Comparison of ENCODE assay signal across 24 mouse cellular contexts in genomic region chr3:127817120-127817683, GRCm38 (mm10). TPM values are rescaled to one million over a fixed set of nuclear protein-coding genes. Genes with fewer than 3 reads are reported as not detected.
DNase-seq lines count a peak whose midpoint lies in the region; ATAC-seq and TF ChIP-seq lines count a peak whose summit lies in the region.
"Had no signal": no experiment of that assay in that cellular context is flagged by ENCODE, and none has a peak within 500 bp of the region (broad histone marks: within the 10 kb centered on the region; RNA-seq: fewer than 3 reads in every experiment).

No protein-coding gene starts in this region.

- ATAC-seq in kidney, embryonic 14.5 days (ENCODE audit: low FRiP score, low TSS enrichment) = peak; percentile 57; the same call in 1 of the 2 replicates
- peak; percentile 64; the same call in 1 of the 2 replicates for ATAC-seq in embryonic facial prominence, embryonic 12.5 days (ENCODE audit: insufficient number of reproducible peaks, insufficient read depth, low FRiP score, low TSS enrichment)
- 0 out of 2 replicates have a peak, but pooled peaks have one; percentile 54 for ATAC-seq in limb, embryonic 12.5 days (ENCODE audit: insufficient number of reproducible peaks, insufficient read depth, low FRiP score, low TSS enrichment, low read depth)
- no peak for ATAC-seq in CD4-positive, CD25-positive, alpha-beta regulatory T cell, adult 4 months
- ATAC-seq: forebrain, embryonic 16.5 days; intestine, embryonic 16.5 days had no signal

- DNase-seq in gastrocnemius, adult 18-20 months (ENCODE audit: low spot score) = peak; percentile 43
- no peak for DNase-seq in gastrocnemius, postnatal 4 days (ENCODE audit: low spot score in 2 of 2)
- DNase-seq in kidney, adult 2 months = no peak
- no peak for DNase-seq in B cell, adult 2 months
- DNase-seq: adrenal gland, adult 8-10 months; adrenal gland, postnatal 36 days; cerebellum, adult 2 months; cerebellum, postnatal 10 days; gastrocnemius, postnatal 10 days; heart, adult 2 months; heart, postnatal 14 days had no signal

- no peak for TF ChIP-seq CTCF in kidney, adult 2 months (conservative IDR thresholded peaks at IDR 0.05; ENCODE audit: insufficient read depth, insufficient read length, low read depth, low read length)

- H3K4me3 ChIP-seq in kidney, embryonic 14.5 days (ENCODE audit: low read length) = no peak overlapping the region
- no peak overlapping the region for H3K4me3 ChIP-seq in kidney, adult 2 months (ENCODE audit: insufficient read depth, low read depth, low read length)
- no peak overlapping the region for H3K4me3 ChIP-seq in embryonic facial prominence, embryonic 12.5 days
- no peak overlapping the region for H3K4me3 ChIP-seq in limb, embryonic 12.5 days (replicated peaks)
- H3K4me3 ChIP-seq: embryonic facial prominence, embryonic 13.5 days; forebrain, embryonic 12.5 days; heart, adult 2 months; heart, embryonic 15.5 days; hindbrain, embryonic 10.5 days; hindbrain, embryonic 15.5 days had no signal

- no peaks in the 10 kb centered on the region for H3K27me3 ChIP-seq in kidney, embryonic 14.5 days (ENCODE audit: control insufficient read depth, insufficient read depth, low read length)
- no peaks in the 10 kb centered on the region for H3K27me3 ChIP-seq in kidney, adult 2 months (replicated peaks; ENCODE audit: control insufficient read depth, insufficient read depth, low read length)
- no peaks in the 10 kb centered on the region for H3K27me3 ChIP-seq in embryonic facial prominence, embryonic 12.5 days
- no peaks in the 10 kb centered on the region for H3K27me3 ChIP-seq in limb, embryonic 12.5 days
- H3K27me3 ChIP-seq: embryonic facial prominence, embryonic 13.5 days; forebrain, embryonic 12.5 days; heart, embryonic 15.5 days; hindbrain, embryonic 15.5 days had no signal

- H3K36me3 ChIP-seq in kidney, embryonic 14.5 days (ENCODE audit: control insufficient read depth, insufficient read depth, low read length) = peaks cover 35% of the 10 kb centered on the region
- H3K36me3 ChIP-seq in kidney, adult 2 months (ENCODE audit: control insufficient read depth, insufficient read depth, low read length) = no peaks in the 10 kb centered on the region; the same call in 1 of the 2 replicates
- H3K36me3 ChIP-seq in embryonic facial prominence, embryonic 12.5 days = peaks cover 28% of the 10 kb centered on the region
- peaks cover 43% of the 10 kb centered on the region for H3K36me3 ChIP-seq in limb, embryonic 12.5 days

- H3K9ac ChIP-seq in kidney, embryonic 14.5 days (ENCODE audit: low read depth, low read length) = no peak overlapping the region
- H3K9ac ChIP-seq in embryonic facial prominence, embryonic 12.5 days = no peak overlapping the region
- no peak overlapping the region for H3K9ac ChIP-seq in limb, embryonic 12.5 days (replicated peaks)
- H3K9ac ChIP-seq: embryonic facial prominence, embryonic 13.5 days; forebrain, embryonic 12.5 days; heart, embryonic 15.5 days; hindbrain, embryonic 15.5 days had no signal

- TF ChIP-seq POLR2A in kidney, adult 2 months (IDR thresholded peaks at IDR 0.05; ENCODE audit: low read depth, low read length) = no peak

- H3K9me3 ChIP-seq in kidney, embryonic 14.5 days (ENCODE audit: control insufficient read depth, low read length) = no peaks in the 10 kb centered on the region
- no peaks in the 10 kb centered on the region for H3K9me3 ChIP-seq in embryonic facial prominence, embryonic 12.5 days
- H3K9me3 ChIP-seq in limb, embryonic 12.5 days = no peaks in the 10 kb centered on the region
- H3K9me3 ChIP-seq: embryonic facial prominence, embryonic 13.5 days; forebrain, embryonic 12.5 days; G1E; heart, embryonic 15.5 days; hindbrain, embryonic 10.5 days; hindbrain, embryonic 15.5 days had no signal

- no peaks in the 10 kb centered on the region for H3K4me1 ChIP-seq in kidney, embryonic 14.5 days (ENCODE audit: control insufficient read depth, insufficient read depth, low read length)
- no peaks in the 10 kb centered on the region; the same call in 1 of the 2 replicates for H3K4me1 ChIP-seq in kidney, adult 2 months (ENCODE audit: control insufficient read depth, insufficient read depth, low read length)
- peaks cover 11% of the 10 kb centered on the region; the same call in 1 of the 2 replicates for H3K4me1 ChIP-seq in embryonic facial prominence, embryonic 12.5 days
- peaks cover 24% of the 10 kb centered on the region for H3K4me1 ChIP-seq in limb, embryonic 12.5 days (replicated peaks)
- H3K4me1 ChIP-seq: forebrain, embryonic 12.5 days; heart, embryonic 15.5 days; hindbrain, embryonic 15.5 days had no signal

- H3K4me2 ChIP-seq in kidney, embryonic 14.5 days (replicated peaks; ENCODE audit: low read depth, low read length) = no peak overlapping the region
- no peak overlapping the region for H3K4me2 ChIP-seq in embryonic facial prominence, embryonic 12.5 days (replicated peaks)
- H3K4me2 ChIP-seq in limb, embryonic 12.5 days = no peak overlapping the region
- H3K4me2 ChIP-seq: embryonic facial prominence, embryonic 13.5 days; forebrain, embryonic 12.5 days; heart, embryonic 11.5 days; heart, embryonic 15.5 days; hindbrain, embryonic 15.5 days had no signal

- 38% methylated on average over 7 of the region's 7 CpGs for WGBS in kidney, embryonic 14.5 days
- WGBS in kidney, adult 2 months = 66% methylated on average over 7 of the region's 7 CpGs
- WGBS in embryonic facial prominence, embryonic 12.5 days = 55% methylated on average over 7 of the region's 7 CpGs
- WGBS in limb, embryonic 12.5 days = 51% methylated on average over 7 of the region's 7 CpGs

- no peak overlapping the region for H3K27ac ChIP-seq in kidney, embryonic 14.5 days (ENCODE audit: low read depth, low read length)
- H3K27ac ChIP-seq in kidney, adult 2 months (ENCODE audit: insufficient read depth, low read depth, low read length) = no peak overlapping the region
- H3K27ac ChIP-seq in embryonic facial prominence, embryonic 12.5 days = no peak overlapping the region
- 0 out of 2 replicates have a peak overlapping the region, but pooled peaks have one; percentile 29 for H3K27ac ChIP-seq in limb, embryonic 12.5 days
- H3K27ac ChIP-seq: embryonic facial prominence, embryonic 13.5 days; forebrain, embryonic 12.5 days; heart, adult 2 months; heart, embryonic 15.5 days; hindbrain, embryonic 10.5 days; hindbrain, embryonic 15.5 days had no signal

RNA-seq across cellular contexts. Expression of gene Ap1ar, which starts 20.1 kb away (rescaled TPM):
- 10 to 100 TPM; 28.7 to 30.0 TPM for total RNA-seq in gastrocnemius, adult 18-20 months (2021)
- 10 to 100 TPM; 19.8 to 20.8 TPM for total RNA-seq in gastrocnemius, postnatal 4 days (2021)
- polyA plus RNA-seq in kidney, embryonic 14.5 days (2014; fragmentation: Nextera tagmentation; extraction: Ambion mirVana) = 54.9 and 60.9 TPM in 2 replicates
- 36.7 and 37.1 TPM in 2 replicates for polyA plus RNA-seq in kidney, adult 2 months (2012; rRNA removed)
- polyA plus RNA-seq in embryonic facial prominence, embryonic 12.5 days (2016; fragmentation: Nextera tagmentation; extraction: Ambion mirVana) = 72.2 and 73.9 TPM in 2 replicates
- 64.8 and 69.4 TPM in 2 replicates for polyA plus RNA-seq in limb, embryonic 12.5 days (2016; fragmentation: Nextera tagmentation; extraction: Ambion mirVana)
- polyA plus RNA-seq in CD4-positive, CD25-positive, alpha-beta regulatory T cell, adult 4 months (2017; shearing (Covaris generic)) = 10 to 100 TPM; 22.0 to 42.2 TPM

RNA-seq across cellular contexts. Expression of gene Tifa, which starts 27.6 kb away (rescaled TPM):
- total RNA-seq in gastrocnemius, adult 18-20 months (2021) = 1 to 10 TPM; 1.1 to 2.9 TPM
- total RNA-seq in gastrocnemius, postnatal 4 days (2021) = 1 to 10 TPM; 1.6 to 2.0 TPM
- 3.2 and 4.2 TPM in 2 replicates for polyA plus RNA-seq in kidney, embryonic 14.5 days (2014; fragmentation: Nextera tagmentation; extraction: Ambion mirVana)
- 2.9 and 4.1 TPM in 2 replicates for polyA plus RNA-seq in kidney, adult 2 months (2012; rRNA removed)
- polyA plus RNA-seq in embryonic facial prominence, embryonic 12.5 days (2016; fragmentation: Nextera tagmentation; extraction: Ambion mirVana) = 3.6 and 3.9 TPM in 2 replicates
- polyA plus RNA-seq in limb, embryonic 12.5 days (2016; fragmentation: Nextera tagmentation; extraction: Ambion mirVana) = 1.6 and 2.1 TPM in 2 replicates
- polyA plus RNA-seq in CD4-positive, CD25-positive, alpha-beta regulatory T cell, adult 4 months (2017; shearing (Covaris generic)) = under 1 TPM in 1 of 2 experiments, not detected in 1; 0.38 TPM

RNA-seq across cellular contexts. Expression of gene Alpk1, which starts 36.9 kb away (rescaled TPM):
- total RNA-seq in gastrocnemius, adult 18-20 months (2021) = 1 to 10 TPM; 1.9 to 2.1 TPM
- 1 to 10 TPM; 2.4 to 2.7 TPM for total RNA-seq in gastrocnemius, postnatal 4 days (2021)
- 0.49 and 1.2 TPM in 2 replicates for polyA plus RNA-seq in kidney, embryonic 14.5 days (2014; fragmentation: Nextera tagmentation; extraction: Ambion mirVana)
- polyA plus RNA-seq in kidney, adult 2 months (2012; rRNA removed) = 1.4 and 2.1 TPM in 2 replicates
- polyA plus RNA-seq in embryonic facial prominence, embryonic 12.5 days (2016; fragmentation: Nextera tagmentation; extraction: Ambion mirVana) = 1.6 and 2.7 TPM in 2 replicates
- polyA plus RNA-seq in limb, embryonic 12.5 days (2016; fragmentation: Nextera tagmentation; extraction: Ambion mirVana) = 0.46 and 0.74 TPM in 2 replicates
- 1 to 10 TPM in 1 of 2 experiments, under 1 TPM in 1; 0.70 to 1.9 TPM for polyA plus RNA-seq in CD4-positive, CD25-positive, alpha-beta regulatory T cell, adult 4 months (2017; shearing (Covaris generic))
